Mouse (Mus musculus) hindbrain, embryonic 11.5 days (tissue): Measurements from ENCODE around the gene B4galt4. TPM values are rescaled to one million over a fixed set of nuclear protein-coding genes. Genes with fewer than 3 reads are reported as not detected.

Source experiments
- polyA plus RNA-seq: library from polyadenylated mRNA; unstranded; fragments of >200 nt; fragmentation: Nextera tagmentation; extraction: Ambion mirVana; gene quantifications from 2 replicates; pipeline ENCODE4 v1.2.1, GENCODE M21; 2014

B4galt4 gene
- polyA plus RNA-seq, 1 experiment from 2014 or later = 31.1 TPM

Other genes starting within 250 kb of the B4galt4 start
- gene Timmdc1, start 219.6 kb upstream of the B4galt4 start, polyA plus RNA-seq = 26.9 and 35.6 TPM in 2 replicates
- gene Poglut1, start 192.0 kb upstream of the B4galt4 start, polyA plus RNA-seq = 69.8 and 77.3 TPM in 2 replicates
- gene Tmem39a, start 183.6 kb upstream of the B4galt4 start, polyA plus RNA-seq = 74.8 and 91.1 TPM in 2 replicates
- gene Arhgap31, start 29.0 kb upstream of the B4galt4 start, polyA plus RNA-seq = 7.3 and 9.0 TPM in 2 replicates
- 2.0 and 4.6 TPM in 2 replicates for gene Upk1b, start 58.1 kb downstream of the B4galt4 start, polyA plus RNA-seq
- gene 4930435E12Rik, start 86.5 kb downstream of the B4galt4 start, polyA plus RNA-seq = not detected in 2 replicates
- gene Igsf11, start 150.4 kb downstream of the B4galt4 start, polyA plus RNA-seq = 5.4 TPM in 2 replicates